Mouse (Mus musculus) brown adipose tissue, adult 24 weeks (tissue): ENCODE measurements around the gene Lamtor1. TPM values are rescaled to one million over a fixed set of nuclear protein-coding genes. Genes with fewer than 3 reads are reported as not detected.

ENCODE experiments used
- H3K27ac ChIP-seq: fragments of 200-500 bp; replicated peaks from 2 replicates; pipeline ENCODE4 v1.5.1; 2012; ENCODE audit warnings: low read depth, mild to moderate bottlenecking, low read length
- H3K4me1 ChIP-seq: fragments of 200-500 bp; 2 replicates; pipeline ENCODE4 v1.6.1; 2012; ENCODE audit warnings: low read length, mixed read lengths; ENCODE audit not compliant: control insufficient read depth, insufficient read depth, insufficient read length
- H3K4me3 ChIP-seq: fragments of 200-500 bp; 2 replicates; pipeline ENCODE4 v1.5.1; 2012; ENCODE audit warnings: low read depth, mild to moderate bottlenecking, low read length, moderate library complexity; ENCODE audit not compliant: insufficient read depth
- polyA plus RNA-seq: library from polyadenylated mRNA; stranded (reverse); fragments of >200 nt; gene quantifications from 2 replicates; pipeline ENCODE4 v1.2.4, GENCODE M21; 2012; ENCODE audit not compliant: missing spikeins, insufficient read depth, insufficient read length

The Lamtor1 gene
- polyA plus RNA-seq, 1 experiment, result 169 TPM

GRCm38 (mm10) chr7:101882413-101883154, 23.1 kb upstream of the Lamtor1 start:
- peak overlapping the region; percentile 53 for H3K27ac ChIP-seq
- peaks cover 14% of the 10 kb centered on the region; the same call in 1 of the 2 replicates for H3K4me1 ChIP-seq
- no peak overlapping the region for H3K4me3 ChIP-seq

- H3K27ac ChIP-seq, result no peak overlapping the region
- H3K4me3 ChIP-seq, result no peak overlapping the region
- H3K4me1 ChIP-seq, result peaks cover 14% of the 10 kb centered on the region; the same call in 1 of the 2 replicates
Observed at GRCm38 (mm10) chr7:101884160-101884559, 21.5 kb upstream of the Lamtor1 start.

- H3K4me3 ChIP-seq, result no peak overlapping the region
- H3K4me1 ChIP-seq, result peaks cover 14% of the 10 kb centered on the region; the same call in 1 of the 2 replicates
- no peak overlapping the region for H3K27ac ChIP-seq
Observed at GRCm38 (mm10) chr7:101886274-101886673, 19.4 kb upstream of the Lamtor1 start.

- H3K4me1 ChIP-seq, result no peaks in the 10 kb centered on the region
- no peak overlapping the region for H3K4me3 ChIP-seq
- H3K27ac ChIP-seq, result no peak overlapping the region
Observed at GRCm38 (mm10) chr7:101888460-101888859, 17.2 kb upstream of the Lamtor1 start.

GRCm38 (mm10) chr7:101895695-101896094, 10.0 kb upstream of the Lamtor1 start:
- peaks cover 4% of the 10 kb centered on the region; the same call in 1 of the 2 replicates for H3K4me1 ChIP-seq
- peak overlapping the region; percentile 83 for H3K27ac ChIP-seq
- peak overlapping the region; percentile 80 for H3K4me3 ChIP-seq

- H3K4me1 ChIP-seq, result peaks cover 4% of the 10 kb centered on the region; the same call in 1 of the 2 replicates
- H3K27ac ChIP-seq, result peak overlapping the region; percentile 97
- peak overlapping the region; percentile 80 for H3K4me3 ChIP-seq
Observed at GRCm38 (mm10) chr7:101896104-101897066, 9.3 kb upstream of the Lamtor1 start.

- Histone ChIP-seq H3K27ac (0 out of 2 replicates have a peak overlapping the region, but pooled peaks have one; percentile 26), H3K4me1 (peaks cover 4% of the 10 kb centered on the region; the same call in 1 of the 2 replicates)
Observed at GRCm38 (mm10) chr7:101900331-101901097, 5.2 kb upstream of the Lamtor1 start.

GRCm38 (mm10) chr7:101901969-101902368, 3.7 kb upstream of the Lamtor1 start:
- peaks cover 7% of the 10 kb centered on the region; the same call in 1 of the 2 replicates for H3K4me1 ChIP-seq
- no peak overlapping the region for H3K27ac ChIP-seq
- no peak overlapping the region for H3K4me3 ChIP-seq

More at GRCm38 (mm10) chr7:101900331-101901097, 5.2 kb upstream of the Lamtor1 start:
- H3K4me3 ChIP-seq, result no peak overlapping the region

GRCm38 (mm10) chr7:101902846-101903245, 2.9 kb upstream of the Lamtor1 start:
- Histone ChIP-seq H3K4me3 (no peak overlapping the region), H3K27ac (no peak overlapping the region), H3K4me1 (peaks cover 3% of the 10 kb centered on the region; the same call in 1 of the 2 replicates)

GRCm38 (mm10) chr7:101906287-101906681, 580 bp downstream of the Lamtor1 start, which contains the start of gene Tomt:
Gene Tomt, minus strand, starts transcription at chr7:101906359.
- peak within 1 kb of the TSS; percentile 97 for H3K27ac ChIP-seq
- peaks cover 20% of the 10 kb centered on the region for H3K4me1 ChIP-seq
- H3K4me3 ChIP-seq, result peak within 1 kb of the TSS; percentile 86

GRCm38 (mm10) chr7:101906696-101907095, 992 bp downstream of the Lamtor1 start:
- Histone ChIP-seq H3K4me3 (peak overlapping the region; percentile 86), H3K4me1 (peaks cover 20% of the 10 kb centered on the region), H3K27ac (peak overlapping the region; percentile 97)

GRCm38 (mm10) chr7:101908367-101908766, 2.7 kb downstream of the Lamtor1 start:
- Histone ChIP-seq H3K27ac (peak overlapping the region; percentile 78), H3K4me1 (peaks cover 20% of the 10 kb centered on the region), H3K4me3 (peak overlapping the region; percentile 12; the same call in 1 of the 2 replicates)

GRCm38 (mm10) chr7:101910138-101910537, 4.4 kb downstream of the Lamtor1 start:
- no peak overlapping the region for H3K4me3 ChIP-seq
- H3K27ac ChIP-seq, result peak overlapping the region; percentile 78; the same call in 1 of the 2 replicates
- peaks cover 20% of the 10 kb centered on the region for H3K4me1 ChIP-seq

- Histone ChIP-seq H3K4me1 (peaks cover 17% of the 10 kb centered on the region), H3K4me3 (no peak overlapping the region), H3K27ac (no peak overlapping the region)
Observed at GRCm38 (mm10) chr7:101911982-101912381, 6.3 kb downstream of the Lamtor1 start.
